Mouse (Mus musculus): ENCODE data around the gene Csrp1.

The Csrp1 gene

GRCm38 (mm10) chr1:135768400-135768799, 48.5 kb downstream of the Csrp1 start:
- CTCF ChIA-PET = interaction anchor here (1.0 to 1.1 kb wide), 2 partner anchors 11 to 24 kb away, joined by 3 to 4 read pairs; partner anchors contain the start of gene Tnni1

GRCm38 (mm10) chr1:135770237-135770636, 50.4 kb downstream of the Csrp1 start:
- CTCF ChIA-PET = no interaction called here

- CTCF ChIA-PET = no interaction called here
Observed at GRCm38 (mm10) chr1:135770896-135771572, 51.2 kb downstream of the Csrp1 start.

GRCm38 (mm10) chr1:135771573-135771970, 51.7 kb downstream of the Csrp1 start:
- CTCF ChIA-PET = no interaction called here

GRCm38 (mm10) chr1:135776596-135776995, 56.7 kb downstream of the Csrp1 start:
- CTCF ChIA-PET = no interaction called here

GRCm38 (mm10) chr1:135777046-135777445, 57.2 kb downstream of the Csrp1 start:
- CTCF ChIA-PET = no interaction called here

- CTCF ChIA-PET = interaction anchor here (0.6 to 1.2 kb wide), 7 partner anchors 10 to 148 kb away, joined by 3 to 8 read pairs (median 4); partner anchors contain the start of gene Csrp1
Observed at GRCm38 (mm10) chr1:135778780-135779535, 59.1 kb downstream of the Csrp1 start, which contains the start of gene Tnni1. Gene Tnni1, plus strand, starts transcription at chr1:135779434.

GRCm38 (mm10) chr1:135780649-135781048, 60.8 kb downstream of the Csrp1 start:
- CTCF ChIA-PET = interaction anchor here (1.0 to 1.6 kb wide), 4 partner anchors 12 to 61 kb away, joined by 3 to 10 read pairs (median 4); partner anchors contain the start of gene Csrp1

- CTCF ChIA-PET = interaction anchor here (0.6 to 1.6 kb wide), 6 partner anchors 11 to 506 kb away, joined by 3 to 10 read pairs (median 4); partner anchors contain the start of gene Csrp1
Observed at GRCm38 (mm10) chr1:135781220-135781619, 61.4 kb downstream of the Csrp1 start.

- CTCF ChIA-PET = no interaction called here
Observed at GRCm38 (mm10) chr1:135782816-135783215, 63.0 kb downstream of the Csrp1 start.

- CTCF ChIA-PET = interaction anchor here (0.7 kb wide), 1 partner anchor 1107 kb away, joined by 6 read pairs; no protein-coding TSS in a partner anchor
Observed at GRCm38 (mm10) chr1:135787799-135788198, 67.9 kb downstream of the Csrp1 start.

GRCm38 (mm10) chr1:135788708-135789107, 68.8 kb downstream of the Csrp1 start:
- CTCF ChIA-PET = interaction anchor here (1.1 to 1.3 kb wide), 2 partner anchors 11 to 69 kb away, joined by 3 to 4 read pairs; partner anchors contain the start of gene Csrp1

GRCm38 (mm10) chr1:135789815-135790214, 70.0 kb downstream of the Csrp1 start:
- CTCF ChIA-PET = interaction anchor here (1.0 to 1.3 kb wide), 3 partner anchors 68 to 75 kb away, joined by 3 to 4 read pairs (median 3); partner anchors contain the start of gene Csrp1

- CTCF ChIA-PET = interaction anchor here (0.6 to 1.5 kb wide), 3 partner anchors 11 to 36 kb away, joined by 3 to 5 read pairs (median 4); no protein-coding TSS in a partner anchor
Observed at GRCm38 (mm10) chr1:135792143-135792939, 72.5 kb downstream of the Csrp1 start.

GRCm38 (mm10) chr1:135793370-135794215, 73.7 kb downstream of the Csrp1 start:
- CTCF ChIA-PET = interaction anchor here (1.5 kb wide), 1 partner anchor 12 kb away, joined by 5 read pairs; no protein-coding TSS in a partner anchor

GRCm38 (mm10) chr1:135794216-135795134, 74.6 kb downstream of the Csrp1 start:
- CTCF ChIA-PET = no interaction called here

- CTCF ChIA-PET = no interaction called here
Observed at GRCm38 (mm10) chr1:135798492-135798891, 78.6 kb downstream of the Csrp1 start.

- CTCF ChIA-PET = no interaction called here
Observed at GRCm38 (mm10) chr1:135799109-135799627, 79.3 kb downstream of the Csrp1 start.

Data from spleen, embryonic (tissue).